Mouse (Mus musculus) hindbrain, embryonic 12.5 days (tissue): ENCODE measurements around the gene 4930404N11Rik. TPM values are rescaled to one million over a fixed set of nuclear protein-coding genes. Genes with fewer than 3 reads are reported as not detected.
A peak's percentile ranks its signal among the peaks of the same experiment; 100 is the strongest.

Experiments used
- ATAC-seq: fragments of 200-750 bp; cut with Nextera tagmentation; 2 replicates; pipeline ENCODE4 v1.8.0; 2017; ENCODE audit warnings: moderate TSS enrichment; ENCODE audit not compliant: low FRiP score
- H3K27ac ChIP-seq: fragments of 300-500 bp; sonication (generic); 2 replicates; pipeline ENCODE4 v1.5.1; 2016; ENCODE audit warnings: mild to moderate bottlenecking
- H3K27me3 ChIP-seq: fragments of 300-500 bp; sonication (generic); 2 replicates; pipeline ENCODE4 v1.6.1; 2016; ENCODE audit warnings: mild to moderate bottlenecking
- H3K36me3 ChIP-seq: fragments of 300-500 bp; sonication (generic); 2 replicates; pipeline ENCODE4 v1.6.1; 2016; ENCODE audit warnings: mild to moderate bottlenecking
- H3K4me1 ChIP-seq: fragments of 300-500 bp; sonication (generic); 2 replicates; pipeline ENCODE4 v1.6.1; 2016
- H3K4me2 ChIP-seq: fragments of 300-500 bp; sonication (generic); replicated peaks from 2 replicates; pipeline ENCODE4 v1.6.1; 2016; ENCODE audit warnings: mild to moderate bottlenecking
- H3K4me3 ChIP-seq: fragments of 300-500 bp; sonication (generic); 2 replicates; pipeline ENCODE4 v1.5.1; 2016; ENCODE audit warnings: mild to moderate bottlenecking
- H3K9ac ChIP-seq: fragments of 300-500 bp; sonication (generic); 2 replicates; pipeline ENCODE4 v1.6.1; 2016; ENCODE audit warnings: mild to moderate bottlenecking, moderate library complexity
- H3K9me3 ChIP-seq: fragments of 300-500 bp; sonication (generic); replicated peaks from 2 replicates; pipeline ENCODE4 v1.6.1; 2016; ENCODE audit warnings: mild to moderate bottlenecking
- WGBS: fragments of 180-500 bp; shearing (Covaris S2); methylation state at CpG from one replicate; pipeline ENCODE4 v1.1.7; 2016; 5-methylcytosine and 5-hydroxymethylcytosine counted together
- polyA plus RNA-seq: library from polyadenylated mRNA; unstranded; fragments of >200 nt; fragmentation: Nextera tagmentation; extraction: Ambion mirVana; gene quantifications from 2 replicates; pipeline ENCODE4 v1.2.1, GENCODE M21; 2016

Gene 4930404N11Rik
- polyA plus RNA-seq, 1 experiment from 2014 or later: 0.88 TPM

DNA sequence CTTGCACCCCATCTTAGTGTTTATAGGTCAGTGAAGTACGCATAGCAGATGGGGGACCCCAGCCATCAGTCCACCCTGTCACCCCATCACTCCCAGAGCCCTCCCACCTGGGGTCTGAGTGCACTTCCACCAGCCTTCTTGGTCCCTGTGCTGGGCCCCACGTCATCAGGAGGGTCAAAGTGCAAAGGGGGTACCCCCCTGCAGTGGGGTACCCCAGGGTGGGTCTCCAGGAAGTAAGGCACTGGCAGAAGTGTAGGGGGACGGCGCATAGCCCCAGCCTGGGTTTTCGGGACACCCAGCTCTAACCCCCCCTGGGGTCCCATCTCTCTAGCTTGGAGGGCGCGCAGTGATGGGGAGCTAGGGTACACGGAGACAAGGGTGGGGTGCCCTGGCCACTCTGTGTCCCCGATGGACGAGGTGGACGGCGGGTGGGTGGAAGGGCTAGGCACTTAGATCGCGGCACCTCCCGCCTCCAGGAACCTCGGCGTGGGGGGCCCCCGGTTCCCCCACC, 34.2 kb upstream of the 4930404N11Rik start:
- peaks cover 13% of the 10 kb centered on the region for H3K27me3 ChIP-seq
- H3K36me3 ChIP-seq: peaks cover 23% of the 10 kb centered on the region
- H3K4me1 ChIP-seq: peaks cover 69% of the 10 kb centered on the region
- WGBS: 69% methylated on average over 18 of the region's 18 CpGs
- H3K9me3 ChIP-seq: no peaks in the 10 kb centered on the region
- no peak for ATAC-seq
- H3K27ac ChIP-seq: no peak overlapping the region
- H3K4me2 ChIP-seq: peak overlapping the region; percentile 26
- peak overlapping the region; percentile 18; the same call in 1 of the 2 replicates for H3K9ac ChIP-seq
- no peak overlapping the region for H3K4me3 ChIP-seq

DNA sequence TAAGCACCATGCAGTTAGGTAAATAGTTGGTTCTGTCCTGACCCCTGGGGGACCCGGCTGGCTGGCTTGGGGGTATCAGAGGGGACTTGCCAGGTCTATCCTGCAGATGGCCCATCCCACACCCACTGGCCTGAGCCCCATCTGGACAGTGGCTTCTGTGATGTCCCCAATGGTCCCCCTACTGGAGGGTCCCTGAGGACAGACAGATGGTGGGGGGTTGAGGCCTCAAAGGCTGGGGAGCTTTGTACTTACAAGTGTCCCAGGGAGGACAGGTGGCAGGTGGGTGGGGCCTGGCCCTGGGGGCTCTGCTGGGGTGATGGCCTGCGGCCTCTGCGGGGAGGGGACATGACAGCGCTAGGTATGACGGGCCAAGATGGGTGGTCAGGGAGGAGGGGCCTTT, 33.7 kb upstream of the 4930404N11Rik start:
- H3K4me2 ChIP-seq: no peak overlapping the region
- no peak overlapping the region for H3K9ac ChIP-seq
- no peaks in the 10 kb centered on the region for H3K9me3 ChIP-seq
- H3K4me3 ChIP-seq: no peak overlapping the region
- no peak for ATAC-seq
- peaks cover 69% of the 10 kb centered on the region for H3K4me1 ChIP-seq
- H3K36me3 ChIP-seq: peaks cover 18% of the 10 kb centered on the region
- 68% methylated on average over 5 of the region's 5 CpGs for WGBS
- H3K27me3 ChIP-seq: peaks cover 8% of the 10 kb centered on the region
- no peak overlapping the region for H3K27ac ChIP-seq

DNA sequence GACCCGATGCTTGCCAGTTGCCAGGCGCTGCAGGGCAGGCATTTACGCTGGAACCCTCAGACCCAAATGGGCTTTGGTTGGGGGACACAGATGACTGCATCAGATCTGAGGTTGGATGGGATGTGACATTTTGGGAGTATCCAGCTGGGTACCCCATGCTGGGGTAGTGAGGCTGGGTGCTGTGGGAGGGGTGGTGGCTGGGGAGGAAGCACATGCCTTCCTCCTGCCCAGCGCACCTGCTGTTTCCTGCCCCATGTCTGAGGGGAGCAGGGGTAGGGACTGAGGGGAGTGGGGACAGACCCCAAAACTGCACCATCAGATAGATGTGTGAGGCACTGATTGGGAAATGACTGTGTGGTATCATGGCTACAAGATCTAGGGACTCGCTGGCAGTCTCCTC, 31.1 kb upstream of the 4930404N11Rik start:
- H3K27ac ChIP-seq: peak overlapping the region; percentile 30; the same call in 1 of the 2 replicates
- H3K36me3 ChIP-seq: peaks cover 16% of the 10 kb centered on the region; the same call in 1 of the 2 replicates
- H3K4me2 ChIP-seq: no peak overlapping the region
- no peak overlapping the region for H3K4me3 ChIP-seq
- H3K9me3 ChIP-seq: no peaks in the 10 kb centered on the region
- H3K27me3 ChIP-seq: peaks cover 8% of the 10 kb centered on the region; the same call in 1 of the 2 replicates
- no peak for ATAC-seq
- peak overlapping the region; percentile 45; the same call in 1 of the 2 replicates for H3K9ac ChIP-seq
- H3K4me1 ChIP-seq: peaks cover 62% of the 10 kb centered on the region
- 45% methylated on average over 5 of the region's 5 CpGs for WGBS

DNA sequence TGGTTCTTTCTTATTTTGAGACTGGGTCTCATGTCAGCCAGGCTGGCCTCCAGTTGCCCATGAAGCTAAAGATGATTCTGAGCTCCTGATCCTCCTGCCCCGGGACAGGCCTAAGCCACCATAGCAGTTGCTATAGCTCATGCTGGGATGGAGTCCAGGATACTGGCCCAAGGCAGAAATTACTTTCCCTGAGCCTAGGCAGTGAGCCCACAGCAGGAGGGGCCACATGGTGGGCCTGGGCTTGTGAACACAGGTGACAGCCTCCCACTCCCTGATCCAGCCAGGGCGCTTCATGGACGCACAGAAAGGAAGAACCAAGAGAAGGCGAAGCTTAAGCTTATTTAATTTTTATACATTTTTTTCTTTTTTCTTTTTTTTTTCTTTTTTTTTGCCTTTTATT, 30.2 kb upstream of the 4930404N11Rik start:
- H3K27me3 ChIP-seq: peaks cover 8% of the 10 kb centered on the region; the same call in 1 of the 2 replicates
- H3K9ac ChIP-seq: no peak overlapping the region
- ATAC-seq: no peak
- H3K4me3 ChIP-seq: no peak overlapping the region
- 81% methylated on average over 4 of the region's 4 CpGs for WGBS
- peaks cover 53% of the 10 kb centered on the region for H3K4me1 ChIP-seq
- H3K36me3 ChIP-seq: peaks cover 20% of the 10 kb centered on the region; the same call in 1 of the 2 replicates
- no peak overlapping the region for H3K4me2 ChIP-seq
- no peaks in the 10 kb centered on the region for H3K9me3 ChIP-seq
- H3K27ac ChIP-seq: no peak overlapping the region

DNA sequence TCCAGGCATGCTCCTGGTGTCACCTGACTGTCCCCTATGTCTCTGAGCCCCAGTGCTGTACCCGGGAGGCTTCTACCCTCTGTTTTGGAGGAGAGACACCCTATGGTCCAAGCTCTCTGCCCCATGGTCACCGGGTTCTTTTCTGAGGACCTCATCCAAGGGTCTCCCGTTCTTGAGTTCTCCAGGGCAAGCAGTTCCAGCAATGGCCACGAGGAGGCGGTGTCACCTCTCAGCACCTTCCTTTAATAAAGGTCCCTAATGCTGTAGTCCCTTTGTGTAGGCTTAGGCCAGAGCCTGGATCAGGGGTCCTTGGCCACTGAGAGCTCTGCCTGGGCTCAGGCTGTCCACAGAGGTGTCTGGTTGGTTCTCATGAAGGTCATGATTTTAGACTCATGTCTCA, 29.5 kb upstream of the 4930404N11Rik start:
- Histone ChIP-seq H3K9me3 (no peaks in the 10 kb centered on the region), H3K36me3 (peaks cover 15% of the 10 kb centered on the region; the same call in 1 of the 2 replicates), H3K4me1 (peaks cover 46% of the 10 kb centered on the region), H3K4me3 (no peak overlapping the region), H3K27ac (no peak overlapping the region), H3K4me2 (no peak overlapping the region), H3K27me3 (peaks cover 8% of the 10 kb centered on the region; the same call in 1 of the 2 replicates), H3K9ac (0 out of 2 replicates have a peak overlapping the region, but pooled peaks have one; percentile 5)
- WGBS: 15% methylated on average over 5 of the region's 5 CpGs
- no peak for ATAC-seq

DNA sequence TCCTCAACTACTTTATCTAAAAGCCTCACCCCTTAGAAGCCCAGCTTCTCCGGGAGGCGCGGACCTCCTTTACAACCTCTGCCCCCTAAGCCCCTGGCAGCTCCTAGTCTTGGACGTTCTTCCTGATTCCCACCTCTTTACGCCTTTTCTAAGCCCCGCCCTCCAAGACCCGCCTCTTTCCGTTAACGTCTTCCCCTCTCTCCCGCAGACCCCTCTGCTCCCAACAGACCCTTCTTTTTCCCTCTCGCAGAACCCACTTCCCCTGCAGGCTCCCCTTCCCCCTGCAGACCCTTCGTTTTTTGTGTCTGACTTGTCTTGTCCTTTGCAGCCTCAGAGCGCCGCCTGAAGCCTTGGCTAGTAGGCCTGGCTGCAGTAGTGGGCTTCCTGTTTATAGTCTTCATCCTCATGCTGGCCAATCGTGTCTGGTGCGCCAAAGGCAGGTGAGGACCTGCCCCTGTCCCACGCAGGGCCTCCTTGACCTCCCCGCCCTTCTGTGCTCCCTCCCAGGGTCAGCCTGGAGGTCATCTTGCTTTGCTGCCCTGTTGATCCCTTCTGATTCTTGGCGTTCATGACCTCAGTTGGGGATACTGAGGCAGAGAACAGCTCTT, 27.9 kb upstream of the 4930404N11Rik start:
- no peak for ATAC-seq
- Histone ChIP-seq H3K36me3 (peaks cover 7% of the 10 kb centered on the region; the same call in 1 of the 2 replicates), H3K4me2 (peak overlapping the region; percentile 46), H3K4me3 (peak overlapping the region; percentile 7; the same call in 1 of the 2 replicates), H3K4me1 (peaks cover 36% of the 10 kb centered on the region), H3K27ac (peak overlapping the region; percentile 40; the same call in 1 of the 2 replicates), H3K9ac (peak overlapping the region; percentile 51), H3K27me3 (0 out of 2 replicates have a peak, but pooled peaks cover 5% of the 10 kb centered on the region), H3K9me3 (no peaks in the 10 kb centered on the region)
- WGBS: 9% methylated on average over 19 of the region's 19 CpGs

DNA sequence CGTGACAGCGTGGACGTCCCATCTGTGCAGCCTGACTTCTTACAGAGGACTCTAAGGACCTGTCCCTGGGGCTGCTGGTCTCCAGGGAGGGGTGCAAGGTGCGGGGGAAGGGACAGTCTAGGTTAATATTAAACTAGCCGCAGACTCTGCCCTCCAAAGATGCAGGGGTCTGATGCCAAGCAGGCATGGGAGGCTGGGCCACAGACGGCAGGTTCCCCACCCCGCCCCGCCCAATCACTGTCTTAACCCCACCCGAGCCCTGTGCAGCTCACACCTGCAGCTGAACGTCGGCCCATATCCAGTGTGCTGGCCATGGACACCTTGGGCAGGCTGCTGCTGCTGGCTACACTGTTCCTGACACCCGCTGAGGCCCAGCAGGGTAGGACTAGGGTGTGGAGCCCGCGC, 27.2 kb upstream of the 4930404N11Rik start, which contains the start of gene Smim24:
Smim24 (plus strand) TSS at position 271 of the 405 bp plus-strand sequence.
- H3K36me3 ChIP-seq: peaks cover 15% of the 10 kb centered on the region
- peak within 1 kb of the TSS; percentile 40; the same call in 1 of the 2 replicates for H3K27ac ChIP-seq
- ATAC-seq: no peak
- peak within 1 kb of the TSS; percentile 51 for H3K9ac ChIP-seq
- peak within 1 kb of the TSS; percentile 7; the same call in 1 of the 2 replicates for H3K4me3 ChIP-seq
- peaks cover 33% of the 10 kb centered on the region for H3K4me1 ChIP-seq
- peak within 1 kb of the TSS; percentile 46 for H3K4me2 ChIP-seq
- 65% methylated on average over 14 of the region's 14 CpGs for WGBS
- 0 out of 2 replicates have a peak, but pooled peaks cover 5% of the 10 kb centered on the region for H3K27me3 ChIP-seq
- H3K9me3 ChIP-seq: no peaks in the 10 kb centered on the region

DNA sequence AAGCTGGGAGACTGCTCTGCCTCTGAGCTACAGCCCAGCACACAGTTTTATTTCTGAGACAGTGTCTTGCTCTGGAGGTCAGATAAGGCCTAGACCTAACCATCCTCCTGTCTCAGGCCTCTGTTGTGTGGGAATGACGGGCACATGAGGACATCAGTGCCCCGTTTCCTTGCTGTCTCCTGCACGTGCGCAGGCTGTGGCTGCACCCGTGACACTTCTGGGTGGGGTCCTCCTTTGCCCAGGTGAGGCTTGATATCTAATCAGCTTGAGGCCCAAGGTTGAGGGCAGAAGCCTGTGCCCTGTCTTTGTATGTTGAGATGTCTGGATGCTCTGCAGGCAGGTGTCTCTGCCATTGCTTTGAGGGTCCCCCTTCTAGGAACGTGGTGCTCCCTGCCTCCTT, 26.7 kb upstream of the 4930404N11Rik start:
- H3K9ac ChIP-seq: no peak overlapping the region
- 85% methylated on average over 6 of the region's 6 CpGs for WGBS
- no peaks in the 10 kb centered on the region for H3K9me3 ChIP-seq
- peaks cover 29% of the 10 kb centered on the region for H3K4me1 ChIP-seq
- H3K27ac ChIP-seq: no peak overlapping the region
- H3K4me3 ChIP-seq: no peak overlapping the region
- ATAC-seq: no peak
- peaks cover 20% of the 10 kb centered on the region for H3K36me3 ChIP-seq
- 0 out of 2 replicates have a peak, but pooled peaks cover 1% of the 10 kb centered on the region for H3K27me3 ChIP-seq
- no peak overlapping the region for H3K4me2 ChIP-seq

DNA sequence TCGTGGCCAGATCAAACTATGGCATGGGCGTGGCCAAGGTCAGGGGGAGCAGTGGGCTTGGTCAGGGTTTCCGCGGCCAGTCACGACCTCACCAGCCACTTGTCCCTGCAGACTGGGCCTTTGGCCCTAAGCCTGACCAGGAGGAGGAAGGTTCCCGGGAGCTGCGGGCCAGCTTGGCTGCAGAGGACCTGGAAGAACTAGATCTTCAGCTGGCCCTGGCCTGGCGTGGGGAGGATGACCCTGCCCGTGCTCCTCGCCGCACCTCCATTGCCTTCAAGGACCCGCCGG, 25.0 kb upstream of the 4930404N11Rik start:
- H3K27ac ChIP-seq: no peak overlapping the region
- 89% methylated on average over 13 of the region's 13 CpGs for WGBS
- H3K4me1 ChIP-seq: peaks cover 18% of the 10 kb centered on the region
- peaks cover 36% of the 10 kb centered on the region for H3K36me3 ChIP-seq
- H3K4me2 ChIP-seq: no peak overlapping the region
- H3K9me3 ChIP-seq: no peaks in the 10 kb centered on the region
- H3K9ac ChIP-seq: no peak overlapping the region
- no peaks in the 10 kb centered on the region for H3K27me3 ChIP-seq
- no peak for ATAC-seq
- H3K4me3 ChIP-seq: no peak overlapping the region

DNA sequence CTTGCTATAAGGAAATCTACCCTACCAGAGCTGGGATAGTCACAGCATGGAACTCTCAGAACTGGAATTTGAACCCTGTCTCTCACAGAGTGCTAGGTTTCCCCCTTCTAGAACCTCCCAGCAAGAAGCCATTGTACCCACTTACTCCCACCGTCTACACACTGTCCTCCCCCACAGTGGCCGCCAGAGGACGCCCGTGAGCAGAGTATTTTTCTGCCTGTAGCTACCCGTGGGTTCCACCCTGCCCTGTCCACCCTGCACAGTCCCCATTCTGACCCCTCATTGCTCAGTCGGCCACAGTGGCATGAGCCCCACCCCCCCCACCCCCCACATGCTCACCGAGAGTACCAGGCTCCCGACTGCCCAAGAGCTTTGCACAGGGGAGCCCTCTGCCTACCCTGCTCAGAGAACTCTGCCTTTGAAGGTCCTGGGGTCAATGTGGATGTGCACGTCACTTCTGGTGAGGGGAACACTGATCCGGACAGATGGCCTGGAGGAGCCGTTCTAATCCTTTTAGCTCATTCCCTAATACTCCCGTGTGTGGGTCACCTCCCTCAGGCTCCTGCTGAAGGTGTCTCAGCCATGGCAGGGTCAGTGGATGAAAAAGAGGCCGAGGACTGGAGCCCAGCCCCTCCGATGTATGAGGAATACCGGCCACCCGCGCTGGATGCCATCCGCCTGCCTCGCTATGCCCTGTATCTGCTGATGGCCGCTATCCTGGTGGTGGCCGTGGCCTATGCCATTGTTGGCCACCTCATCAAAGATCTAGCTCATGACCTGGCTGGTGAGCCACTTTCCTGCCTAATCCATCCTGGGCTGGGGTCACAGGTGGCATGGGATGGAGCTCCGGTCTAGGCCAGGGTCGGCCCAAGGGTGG, 24.4 kb upstream of the 4930404N11Rik start:
- Histone ChIP-seq H3K27ac (no peak overlapping the region), H3K36me3 (peaks cover 36% of the 10 kb centered on the region), H3K4me3 (no peak overlapping the region), H3K9ac (no peak overlapping the region), H3K27me3 (no peaks in the 10 kb centered on the region), H3K4me2 (no peak overlapping the region), H3K9me3 (no peaks in the 10 kb centered on the region), H3K4me1 (peaks cover 24% of the 10 kb centered on the region)
- WGBS: 61% methylated on average over 23 of the region's 23 CpGs
- ATAC-seq: peak; percentile 48

DNA sequence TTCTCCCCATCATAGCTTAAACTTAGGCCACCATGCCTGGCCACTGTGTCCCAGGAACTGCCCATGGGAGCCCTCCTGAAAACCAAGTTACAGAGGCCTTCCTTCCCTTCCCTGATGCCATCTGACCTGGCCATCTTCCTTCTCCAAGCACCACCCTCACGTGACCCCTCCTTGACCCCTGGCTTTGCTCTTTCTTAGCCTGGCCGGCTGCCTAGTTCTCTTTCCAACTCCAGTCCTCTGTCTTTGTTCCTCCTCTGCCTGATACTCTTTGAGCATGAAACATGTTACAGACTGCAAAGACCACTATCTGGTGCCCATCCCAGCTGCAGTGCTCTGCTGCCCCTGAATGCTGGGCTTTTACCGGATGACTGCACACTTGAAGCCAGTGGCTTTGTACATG, 23.8 kb upstream of the 4930404N11Rik start:
- no peak overlapping the region for H3K4me3 ChIP-seq
- H3K9me3 ChIP-seq: no peaks in the 10 kb centered on the region
- H3K9ac ChIP-seq: no peak overlapping the region
- peaks cover 36% of the 10 kb centered on the region for H3K36me3 ChIP-seq
- no peak overlapping the region for H3K4me2 ChIP-seq
- H3K27ac ChIP-seq: no peak overlapping the region
- peaks cover 28% of the 10 kb centered on the region for H3K4me1 ChIP-seq
- H3K27me3 ChIP-seq: no peaks in the 10 kb centered on the region
- 56% methylated on average over 3 of the region's 3 CpGs for WGBS
- ATAC-seq: no peak

DNA sequence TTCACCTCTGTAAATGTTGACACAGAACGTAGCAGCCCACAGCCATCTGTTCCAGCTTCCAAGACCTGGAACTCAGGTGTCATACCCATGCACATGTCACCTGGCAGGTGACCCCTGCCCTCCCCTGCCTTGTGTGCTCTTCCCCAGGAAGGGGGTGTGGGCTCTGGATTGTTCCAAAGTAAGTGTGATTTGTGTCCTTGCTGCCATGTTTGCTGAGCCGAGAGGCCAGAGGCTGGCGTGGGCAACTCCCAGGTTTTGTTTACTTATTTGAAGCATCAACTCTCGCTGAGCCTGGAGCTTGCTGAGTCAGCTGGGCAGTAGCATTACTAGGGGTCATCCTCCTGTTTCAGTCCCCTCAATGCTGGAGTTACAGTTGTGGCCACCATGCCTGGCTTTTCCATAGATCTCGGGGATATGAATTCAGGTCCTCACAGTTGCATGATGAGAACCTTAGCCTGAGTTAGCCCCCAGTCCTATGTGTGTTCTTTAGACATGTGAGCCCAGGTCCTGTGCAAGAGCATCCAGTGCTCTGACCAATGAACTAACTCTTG, 23.0 kb upstream of the 4930404N11Rik start, which contains the start of gene Gm48552:
Gm48552 (plus strand) TSS at position 501 of the 551 bp plus-strand sequence.
- Histone ChIP-seq H3K27ac (no peak within 1 kb of the TSS), H3K9ac (no peak within 1 kb of the TSS)
- WGBS: 90% methylated on average over 5 of the region's 5 CpGs

More for the DNA sequence above, 23.0 kb upstream of the 4930404N11Rik start, which contains the start of gene Gm48552:
- no peaks in the 10 kb centered on the region for H3K9me3 ChIP-seq
- ATAC-seq: no peak
- no peak within 1 kb of the TSS for H3K4me3 ChIP-seq
- peaks cover 36% of the 10 kb centered on the region for H3K36me3 ChIP-seq
- no peak within 1 kb of the TSS for H3K4me2 ChIP-seq
- no peaks in the 10 kb centered on the region for H3K27me3 ChIP-seq
- H3K4me1 ChIP-seq: peaks cover 23% of the 10 kb centered on the region
